Mouse (Mus musculus) neural tube, embryonic 12.5 days (tissue): ENCODE measurements around the gene Bco2. TPM values are rescaled to one million over a fixed set of nuclear protein-coding genes. Genes with fewer than 3 reads are reported as not detected.

ENCODE experiments used
- ATAC-seq: fragments of 200-750 bp; cut with Nextera tagmentation; 2 replicates; pipeline ENCODE4 v1.8.0; 2017; ENCODE audit warnings: low read depth, mild to moderate bottlenecking, moderate TSS enrichment, moderate library complexity; ENCODE audit not compliant: low FRiP score
- H3K27ac ChIP-seq: fragments of 300-500 bp; sonication (generic); 2 replicates; pipeline ENCODE4 v1.5.1; 2016
- H3K27me3 ChIP-seq: fragments of 300-500 bp; sonication (generic); replicated peaks from 2 replicates; pipeline ENCODE4 v1.6.1; 2016; ENCODE audit warnings: mild to moderate bottlenecking
- H3K36me3 ChIP-seq: fragments of 300-500 bp; sonication (generic); 2 replicates; pipeline ENCODE4 v1.6.1; 2016; ENCODE audit warnings: mild to moderate bottlenecking
- H3K4me1 ChIP-seq: fragments of 300-500 bp; sonication (generic); 2 replicates; pipeline ENCODE4 v1.6.1; 2016
- H3K4me2 ChIP-seq: fragments of 300-500 bp; sonication (generic); replicated peaks from 2 replicates; pipeline ENCODE4 v1.6.1; 2016; ENCODE audit warnings: mild to moderate bottlenecking
- H3K4me3 ChIP-seq: fragments of 300-500 bp; sonication (generic); 2 replicates; pipeline ENCODE4 v1.5.1; 2016
- H3K9ac ChIP-seq: fragments of 300-500 bp; sonication (generic); 2 replicates; pipeline ENCODE4 v1.6.1; 2016; ENCODE audit warnings: mild to moderate bottlenecking
- H3K9me3 ChIP-seq: fragments of 300-500 bp; sonication (generic); 2 replicates; pipeline ENCODE4 v1.6.1; 2016; ENCODE audit warnings: mild to moderate bottlenecking
- WGBS: fragments of 180-500 bp; shearing (Covaris S2); methylation state at CpG from one replicate; pipeline ENCODE4 v1.1.7; 2016; 5-methylcytosine and 5-hydroxymethylcytosine counted together
- polyA plus RNA-seq: library from polyadenylated mRNA; unstranded; fragments of >200 nt; fragmentation: Nextera tagmentation; extraction: Ambion mirVana; gene quantifications from 2 replicates; pipeline ENCODE4 v1.2.1, GENCODE M21; 2016

Bco2 gene
- polyA plus RNA-seq: 0.09 and 0.15 TPM in 2 replicates

- Histone ChIP-seq H3K9me3 (no peaks in the 10 kb centered on the region), H3K27ac (peak within 1 kb of the TSS; percentile 38), H3K4me2 (peak within 1 kb of the TSS; percentile 53), H3K27me3 (no peaks in the 10 kb centered on the region), H3K9ac (0 out of 2 replicates have a peak within 1 kb of the TSS, but pooled peaks have one; percentile 33), H3K36me3 (no peaks in the 10 kb centered on the region), H3K4me1 (peaks cover 3% of the 10 kb centered on the region; the same call in 1 of the 2 replicates), H3K4me3 (peak within 1 kb of the TSS; percentile 5; the same call in 1 of the 2 replicates)
- WGBS: 13% methylated on average over 2 of the region's 2 CpGs
- ATAC-seq: peak; percentile 44; the same call in 1 of the 2 replicates
Observed at GRCm38 (mm10) chr9:50555094-50555446, at the start of gene Bco2. Gene Bco2 (minus strand): TSS chr9:50555181.

DNA sequence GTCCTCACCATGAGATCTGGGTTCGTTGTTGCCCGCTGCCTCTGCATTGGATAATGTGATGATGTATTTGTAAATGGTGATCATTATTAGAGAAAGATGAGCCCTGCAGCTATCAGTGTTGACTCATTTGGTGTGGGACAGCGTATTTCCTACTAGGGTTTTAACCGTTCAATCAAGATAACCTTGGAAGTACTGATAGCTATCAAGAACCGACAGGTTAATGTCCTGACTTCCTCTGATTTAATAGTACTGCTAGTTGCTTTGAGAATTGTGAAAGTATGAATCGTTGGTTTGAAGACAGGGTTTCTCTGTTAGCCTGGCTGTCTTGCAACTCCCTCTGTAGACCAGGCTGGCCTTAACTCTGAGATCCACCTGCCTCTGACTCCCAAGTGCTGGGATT, 49.4 kb upstream of the Bco2 start:
- ATAC-seq: no peak
- H3K4me3 ChIP-seq: peak overlapping the region; percentile 63
- peaks cover 24% of the 10 kb centered on the region for H3K4me1 ChIP-seq
- 3% methylated on average over 6 of the region's 6 CpGs for WGBS
- H3K36me3 ChIP-seq: peaks cover 29% of the 10 kb centered on the region
- H3K4me2 ChIP-seq: peak overlapping the region; percentile 84
- peak overlapping the region; percentile 84 for H3K9ac ChIP-seq
- no peaks in the 10 kb centered on the region for H3K9me3 ChIP-seq
- H3K27ac ChIP-seq: peak overlapping the region; percentile 84
- H3K27me3 ChIP-seq: no peaks in the 10 kb centered on the region

DNA sequence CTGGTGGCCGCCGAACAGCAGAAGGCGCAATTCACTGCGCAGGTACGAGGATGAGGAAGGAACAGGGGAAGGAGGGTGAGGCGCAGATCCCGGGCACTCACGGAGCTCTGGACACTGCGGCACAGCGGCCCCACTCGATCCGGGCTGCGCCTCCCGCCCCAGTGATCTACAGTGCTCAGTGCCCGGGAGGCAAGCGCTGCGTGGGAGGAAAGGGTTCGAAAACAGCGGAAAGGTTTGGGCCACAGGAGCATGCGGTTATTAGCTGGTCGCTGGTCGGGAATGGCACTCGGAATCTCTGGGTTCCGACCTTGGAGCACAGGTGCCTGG, 49.0 kb upstream of the Bco2 start:
- peak; percentile 91 for ATAC-seq
- WGBS: 0% methylated on average over 24 of the region's 24 CpGs
- H3K4me2 ChIP-seq: peak overlapping the region; percentile 84
- H3K4me1 ChIP-seq: peaks cover 24% of the 10 kb centered on the region
- peak overlapping the region; percentile 84 for H3K27ac ChIP-seq
- H3K36me3 ChIP-seq: peaks cover 30% of the 10 kb centered on the region
- H3K9me3 ChIP-seq: no peaks in the 10 kb centered on the region
- H3K9ac ChIP-seq: peak overlapping the region; percentile 84
- H3K4me3 ChIP-seq: peak overlapping the region; percentile 63
- H3K27me3 ChIP-seq: no peaks in the 10 kb centered on the region

- Histone ChIP-seq H3K27ac (peak within 1 kb of the TSS; percentile 84), H3K27me3 (no peaks in the 10 kb centered on the region), H3K4me3 (peak within 1 kb of the TSS; percentile 63), H3K36me3 (peaks cover 31% of the 10 kb centered on the region), H3K4me2 (peak within 1 kb of the TSS; percentile 84), H3K4me1 (peaks cover 24% of the 10 kb centered on the region), H3K9me3 (no peaks in the 10 kb centered on the region), H3K9ac (peak within 1 kb of the TSS; percentile 84)
- ATAC-seq: peak; percentile 95
- 1% methylated on average over 48 of the region's 48 CpGs for WGBS
Observed at GRCm38 (mm10) chr9:50603189-50603997, 48.4 kb upstream of the Bco2 start, which contains the start of the genes Sdhd and Timm8b. Gene Sdhd (minus strand): TSS chr9:50603812. Gene Timm8b (plus strand): TSS chr9:50603910.

DNA sequence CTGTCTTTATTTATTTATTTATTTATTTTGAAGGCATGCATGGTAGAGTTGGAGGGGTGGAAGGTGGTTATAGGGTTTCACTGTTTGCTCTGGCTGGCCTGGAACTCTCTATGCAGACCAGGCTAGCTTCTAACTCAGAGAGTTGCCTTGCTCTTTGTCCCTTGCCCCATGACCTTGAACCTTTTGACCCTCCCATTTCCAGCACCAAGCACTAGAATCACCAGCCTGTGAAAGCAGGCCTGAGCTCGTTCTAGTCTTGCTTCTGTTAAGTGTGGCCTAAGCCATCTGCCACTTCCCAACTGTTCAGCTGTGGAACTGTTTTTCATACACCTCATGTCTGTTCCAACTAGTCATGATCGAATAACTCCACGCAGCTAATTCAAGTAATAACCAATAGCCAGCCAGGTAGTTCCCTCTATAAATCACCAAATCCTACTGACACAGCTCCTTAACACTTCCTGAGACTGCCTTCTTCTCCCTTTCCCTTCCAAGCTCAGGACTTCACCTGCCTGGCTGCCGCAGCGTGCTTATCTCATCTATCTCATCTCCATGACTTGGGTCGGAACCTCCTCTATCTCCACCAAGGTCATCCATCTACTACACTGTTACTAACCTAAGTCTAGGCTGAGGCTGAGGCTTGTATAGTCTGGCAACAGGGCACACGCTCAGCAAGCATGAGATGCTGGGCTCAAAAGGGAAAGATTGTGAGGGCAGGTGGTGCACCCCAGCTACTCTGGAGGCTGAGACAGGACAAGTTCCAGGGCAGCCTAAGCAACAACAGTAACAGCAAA, 47.3 kb upstream of the Bco2 start:
- Histone ChIP-seq H3K4me1 (peaks cover 24% of the 10 kb centered on the region), H3K36me3 (peaks cover 33% of the 10 kb centered on the region), H3K4me2 (peak overlapping the region; percentile 84), H3K9ac (peak overlapping the region; percentile 84; the same call in 1 of the 2 replicates), H3K27me3 (no peaks in the 10 kb centered on the region), H3K4me3 (peak overlapping the region; percentile 63; the same call in 1 of the 2 replicates), H3K27ac (no peak overlapping the region), H3K9me3 (no peaks in the 10 kb centered on the region)
- WGBS: 91% methylated on average over 7 of the region's 7 CpGs
- ATAC-seq: no peak

GRCm38 (mm10) chr9:50601536-50601935, 46.6 kb upstream of the Bco2 start:
- ATAC-seq: no peak
- Histone ChIP-seq H3K4me2 (no peak overlapping the region), H3K4me3 (no peak overlapping the region), H3K27ac (no peak overlapping the region), H3K4me1 (peaks cover 24% of the 10 kb centered on the region), H3K9ac (no peak overlapping the region), H3K9me3 (no peaks in the 10 kb centered on the region), H3K27me3 (no peaks in the 10 kb centered on the region), H3K36me3 (peaks cover 35% of the 10 kb centered on the region)
- 91% methylated on average over 6 of the region's 6 CpGs for WGBS

DNA sequence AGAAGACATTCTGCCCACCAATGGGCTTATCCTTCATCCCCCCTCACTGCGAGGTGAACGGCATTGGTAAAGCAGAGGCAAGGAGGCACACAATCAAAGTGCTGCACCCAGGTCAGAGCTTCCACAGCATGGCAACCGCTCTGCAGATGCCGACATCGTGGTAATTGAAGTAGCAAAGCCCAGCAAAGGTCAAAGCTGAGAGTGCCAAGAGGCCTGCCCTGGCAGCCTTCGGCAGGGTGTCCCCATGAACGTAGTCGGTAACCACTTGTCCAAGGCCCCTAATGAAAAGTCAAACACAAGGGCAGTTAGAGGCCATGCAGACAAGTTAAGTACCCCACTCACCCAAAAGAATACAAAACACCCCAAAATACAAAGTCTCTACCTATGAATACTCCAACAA, 42.0 kb upstream of the Bco2 start:
- no peak overlapping the region for H3K4me2 ChIP-seq
- WGBS: 94% methylated on average over 8 of the region's 8 CpGs
- peaks cover 4% of the 10 kb centered on the region for H3K4me1 ChIP-seq
- no peaks in the 10 kb centered on the region for H3K9me3 ChIP-seq
- H3K9ac ChIP-seq: no peak overlapping the region
- no peaks in the 10 kb centered on the region for H3K27me3 ChIP-seq
- peaks cover 50% of the 10 kb centered on the region for H3K36me3 ChIP-seq
- H3K4me3 ChIP-seq: no peak overlapping the region
- no peak overlapping the region for H3K27ac ChIP-seq
- ATAC-seq: no peak

GRCm38 (mm10) chr9:50594794-50595417, 39.9 kb upstream of the Bco2 start:
- Histone ChIP-seq H3K27me3 (no peaks in the 10 kb centered on the region), H3K9me3 (no peaks in the 10 kb centered on the region), H3K4me1 (no peaks in the 10 kb centered on the region), H3K4me3 (no peak overlapping the region), H3K36me3 (peaks cover 46% of the 10 kb centered on the region), H3K4me2 (no peak overlapping the region), H3K27ac (no peak overlapping the region), H3K9ac (no peak overlapping the region)
- ATAC-seq: no peak
- WGBS: 78% methylated on average over 12 of the region's 12 CpGs

GRCm38 (mm10) chr9:50593544-50593943, 38.6 kb upstream of the Bco2 start:
- Histone ChIP-seq H3K4me2 (no peak overlapping the region), H3K4me3 (no peak overlapping the region), H3K9ac (no peak overlapping the region), H3K27me3 (no peaks in the 10 kb centered on the region), H3K4me1 (no peaks in the 10 kb centered on the region), H3K36me3 (peaks cover 36% of the 10 kb centered on the region), H3K27ac (no peak overlapping the region), H3K9me3 (no peaks in the 10 kb centered on the region)
- 84% methylated on average over 3 of the region's 3 CpGs for WGBS
- ATAC-seq: no peak

DNA sequence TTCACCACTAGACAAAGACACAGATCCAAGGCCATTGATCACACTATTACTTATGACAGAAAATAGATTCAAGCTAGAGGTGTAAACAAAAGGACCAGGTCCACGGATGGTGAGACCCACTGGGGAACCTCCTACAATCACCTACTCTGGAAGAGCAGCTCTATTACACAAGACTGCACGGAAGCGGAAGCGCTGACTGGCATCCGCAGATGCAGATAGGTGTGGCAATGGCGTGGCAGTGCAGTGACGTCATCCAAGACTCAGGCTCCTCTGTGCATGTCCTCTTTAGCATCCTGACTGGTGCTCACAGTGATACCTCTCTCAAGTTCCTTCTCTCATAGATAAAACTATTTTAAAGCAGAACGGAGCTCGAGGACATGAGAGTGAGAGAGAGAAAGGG, 38.0 kb upstream of the Bco2 start:
- H3K27ac ChIP-seq: no peak overlapping the region
- no peaks in the 10 kb centered on the region for H3K9me3 ChIP-seq
- peaks cover 30% of the 10 kb centered on the region for H3K36me3 ChIP-seq
- no peak for ATAC-seq
- H3K27me3 ChIP-seq: no peaks in the 10 kb centered on the region
- H3K4me2 ChIP-seq: no peak overlapping the region
- 89% methylated on average over 9 of the region's 9 CpGs for WGBS
- no peaks in the 10 kb centered on the region for H3K4me1 ChIP-seq
- H3K9ac ChIP-seq: no peak overlapping the region
- H3K4me3 ChIP-seq: no peak overlapping the region

GRCm38 (mm10) chr9:50590856-50591518, 36.0 kb upstream of the Bco2 start:
- peaks cover 12% of the 10 kb centered on the region for H3K36me3 ChIP-seq
- no peaks in the 10 kb centered on the region for H3K9me3 ChIP-seq
- no peaks in the 10 kb centered on the region for H3K4me1 ChIP-seq
- no peaks in the 10 kb centered on the region for H3K27me3 ChIP-seq
- H3K4me2 ChIP-seq: no peak overlapping the region
- no peak overlapping the region for H3K4me3 ChIP-seq
- H3K27ac ChIP-seq: no peak overlapping the region
- ATAC-seq: no peak
- no peak overlapping the region for H3K9ac ChIP-seq
- WGBS: 81% methylated on average over 10 of the region's 10 CpGs
